Mouse (Mus musculus) neural tube, embryonic 12.5 days (tissue): ENCODE results near the gene Psmd13. TPM values are rescaled to one million over a fixed set of nuclear protein-coding genes. Genes with fewer than 3 reads are reported as not detected.

Experiments used
- ATAC-seq: fragments of 200-750 bp; cut with Nextera tagmentation; 2 replicates; pipeline ENCODE4 v1.8.0; 2017; ENCODE audit warnings: low read depth, mild to moderate bottlenecking, moderate TSS enrichment, moderate library complexity; ENCODE audit not compliant: low FRiP score
- H3K27ac ChIP-seq: fragments of 300-500 bp; sonication (generic); 2 replicates; pipeline ENCODE4 v1.5.1; 2016
- H3K27me3 ChIP-seq: fragments of 300-500 bp; sonication (generic); replicated peaks from 2 replicates; pipeline ENCODE4 v1.6.1; 2016; ENCODE audit warnings: mild to moderate bottlenecking
- H3K36me3 ChIP-seq: fragments of 300-500 bp; sonication (generic); 2 replicates; pipeline ENCODE4 v1.6.1; 2016; ENCODE audit warnings: mild to moderate bottlenecking
- H3K4me1 ChIP-seq: fragments of 300-500 bp; sonication (generic); 2 replicates; pipeline ENCODE4 v1.6.1; 2016
- H3K4me2 ChIP-seq: fragments of 300-500 bp; sonication (generic); replicated peaks from 2 replicates; pipeline ENCODE4 v1.6.1; 2016; ENCODE audit warnings: mild to moderate bottlenecking
- H3K4me3 ChIP-seq: fragments of 300-500 bp; sonication (generic); 2 replicates; pipeline ENCODE4 v1.5.1; 2016
- H3K9ac ChIP-seq: fragments of 300-500 bp; sonication (generic); 2 replicates; pipeline ENCODE4 v1.6.1; 2016; ENCODE audit warnings: mild to moderate bottlenecking
- H3K9me3 ChIP-seq: fragments of 300-500 bp; sonication (generic); 2 replicates; pipeline ENCODE4 v1.6.1; 2016; ENCODE audit warnings: mild to moderate bottlenecking
- WGBS: fragments of 180-500 bp; shearing (Covaris S2); methylation state at CpG from one replicate; pipeline ENCODE4 v1.1.7; 2016; 5-methylcytosine and 5-hydroxymethylcytosine counted together
- polyA plus RNA-seq: library from polyadenylated mRNA; unstranded; fragments of >200 nt; fragmentation: Nextera tagmentation; extraction: Ambion mirVana; gene quantifications from 2 replicates; pipeline ENCODE4 v1.2.1, GENCODE M21; 2016

Psmd13 gene
- polyA plus RNA-seq, 1 experiment from 2014 or later, result 293 TPM

GRCm38 (mm10) chr7:140846676-140847075 lies 35.1 kb upstream of the Psmd13 start:
- no peaks in the 10 kb centered on the region for H3K9me3 ChIP-seq
- H3K27me3 ChIP-seq, result no peaks in the 10 kb centered on the region; the same call in 1 of the 2 replicates
- H3K36me3 ChIP-seq, result peaks cover 4% of the 10 kb centered on the region; the same call in 1 of the 2 replicates
- H3K9ac ChIP-seq, result no peak overlapping the region
- H3K4me2 ChIP-seq, result no peak overlapping the region
- H3K4me1 ChIP-seq, result no peaks in the 10 kb centered on the region
- H3K4me3 ChIP-seq, result no peak overlapping the region
- WGBS, result 91% methylated on average over 10 of the region's 10 CpGs
- H3K27ac ChIP-seq, result no peak overlapping the region
- ATAC-seq, result no peak

- Histone ChIP-seq H3K9ac (no peak within 1 kb of the TSS), H3K4me2 (no peak within 1 kb of the TSS), H3K4me3 (no peak within 1 kb of the TSS), H3K9me3 (no peaks in the 10 kb centered on the region), H3K36me3 (peaks cover 17% of the 10 kb centered on the region), H3K27me3 (no peaks in the 10 kb centered on the region), H3K4me1 (no peaks in the 10 kb centered on the region), H3K27ac (no peak within 1 kb of the TSS)
- no peak for ATAC-seq
- 75% methylated on average over 11 of the region's 11 CpGs for WGBS
These were observed 33.8 kb upstream of the Psmd13 start, which contains the start of gene Odf3 for GRCm38 (mm10) chr7:140847755-140848580. TSS of gene Odf3 (plus strand) at chr7:140847805.

- no peaks in the 10 kb centered on the region for H3K27me3 ChIP-seq
- H3K36me3 ChIP-seq, result peaks cover 23% of the 10 kb centered on the region
- H3K9me3 ChIP-seq, result no peaks in the 10 kb centered on the region
- no peak overlapping the region for H3K4me2 ChIP-seq
- 94% methylated on average over 10 of the region's 10 CpGs for WGBS
- ATAC-seq, result no peak
- H3K4me1 ChIP-seq, result no peaks in the 10 kb centered on the region
- H3K4me3 ChIP-seq, result no peak overlapping the region
- no peak overlapping the region for H3K9ac ChIP-seq
- no peak overlapping the region for H3K27ac ChIP-seq
These were observed 33.2 kb upstream of the Psmd13 start for GRCm38 (mm10) chr7:140848591-140848990.

- 96% methylated on average over 4 of the region's 4 CpGs for WGBS
- Histone ChIP-seq H3K4me2 (no peak overlapping the region), H3K4me3 (no peak overlapping the region), H3K9ac (no peak overlapping the region), H3K36me3 (peaks cover 33% of the 10 kb centered on the region), H3K9me3 (no peaks in the 10 kb centered on the region), H3K4me1 (peaks cover 11% of the 10 kb centered on the region), H3K27ac (no peak overlapping the region), H3K27me3 (no peaks in the 10 kb centered on the region)
- no peak for ATAC-seq
These were observed 29.9 kb upstream of the Psmd13 start for GRCm38 (mm10) chr7:140851916-140852315.

- peaks cover 33% of the 10 kb centered on the region for H3K36me3 ChIP-seq
- no peak overlapping the region for H3K4me2 ChIP-seq
- no peaks in the 10 kb centered on the region for H3K27me3 ChIP-seq
- H3K4me1 ChIP-seq, result peaks cover 19% of the 10 kb centered on the region
- no peak overlapping the region for H3K27ac ChIP-seq
- no peak for ATAC-seq
- 88% methylated on average over 9 of the region's 9 CpGs for WGBS
- no peaks in the 10 kb centered on the region for H3K9me3 ChIP-seq
- H3K4me3 ChIP-seq, result no peak overlapping the region
- no peak overlapping the region for H3K9ac ChIP-seq
These were observed 28.4 kb upstream of the Psmd13 start for GRCm38 (mm10) chr7:140853386-140853785.

GRCm38 (mm10) chr7:140854483-140854882 lies 27.3 kb upstream of the Psmd13 start:
- H3K36me3 ChIP-seq, result peaks cover 43% of the 10 kb centered on the region
- no peak overlapping the region for H3K9ac ChIP-seq
- no peaks in the 10 kb centered on the region for H3K27me3 ChIP-seq
- H3K27ac ChIP-seq, result no peak overlapping the region
- H3K9me3 ChIP-seq, result no peaks in the 10 kb centered on the region
- 93% methylated on average over 18 of the region's 18 CpGs for WGBS
- no peak overlapping the region for H3K4me3 ChIP-seq
- ATAC-seq, result no peak
- H3K4me1 ChIP-seq, result peaks cover 30% of the 10 kb centered on the region
- H3K4me2 ChIP-seq, result peak overlapping the region; percentile 97; the same call in 1 of the 2 replicates

GRCm38 (mm10) chr7:140855181-140855580 lies 26.6 kb upstream of the Psmd13 start:
- peak overlapping the region; percentile 80 for H3K4me3 ChIP-seq
- H3K9me3 ChIP-seq, result no peaks in the 10 kb centered on the region
- no peaks in the 10 kb centered on the region for H3K27me3 ChIP-seq
- 77% methylated on average over 9 of the region's 9 CpGs for WGBS
- no peak for ATAC-seq
- H3K27ac ChIP-seq, result no peak overlapping the region
- peak overlapping the region; percentile 94 for H3K9ac ChIP-seq
- peaks cover 37% of the 10 kb centered on the region for H3K4me1 ChIP-seq
- H3K36me3 ChIP-seq, result peaks cover 50% of the 10 kb centered on the region
- H3K4me2 ChIP-seq, result peak overlapping the region; percentile 97

- 1% methylated on average over 51 of the region's 51 CpGs for WGBS
- peak within 1 kb of the TSS; percentile 69 for H3K27ac ChIP-seq
- peak; percentile 84 for ATAC-seq
- peak within 1 kb of the TSS; percentile 80 for H3K4me3 ChIP-seq
- H3K4me2 ChIP-seq, result peak within 1 kb of the TSS; percentile 97
- no peaks in the 10 kb centered on the region for H3K27me3 ChIP-seq
- H3K9ac ChIP-seq, result peak within 1 kb of the TSS; percentile 94
- peaks cover 38% of the 10 kb centered on the region for H3K4me1 ChIP-seq
- peaks cover 58% of the 10 kb centered on the region for H3K36me3 ChIP-seq
- no peaks in the 10 kb centered on the region for H3K9me3 ChIP-seq
These were observed 25.6 kb upstream of the Psmd13 start, which contains the start of gene Gm45785 for GRCm38 (mm10) chr7:140855860-140856784. TSS of gene Gm45785 (minus strand) at chr7:140856331.

- peak; percentile 75 for ATAC-seq
- peak within 1 kb of the TSS; percentile 69 for H3K27ac ChIP-seq
- no peaks in the 10 kb centered on the region for H3K27me3 ChIP-seq
- peaks cover 38% of the 10 kb centered on the region for H3K4me1 ChIP-seq
- WGBS, result under 1% methylated on average over 50 of the region's 50 CpGs
- peak within 1 kb of the TSS; percentile 80 for H3K4me3 ChIP-seq
- H3K9me3 ChIP-seq, result no peaks in the 10 kb centered on the region
- H3K36me3 ChIP-seq, result peaks cover 60% of the 10 kb centered on the region
- H3K4me2 ChIP-seq, result peak within 1 kb of the TSS; percentile 97
- peak within 1 kb of the TSS; percentile 94 for H3K9ac ChIP-seq
These were observed 24.8 kb upstream of the Psmd13 start, which contains the start of gene Ric8a for GRCm38 (mm10) chr7:140856785-140857549. TSS of gene Ric8a (plus strand) at chr7:140856957.

- Histone ChIP-seq H3K36me3 (peaks cover 60% of the 10 kb centered on the region), H3K4me3 (peak within 1 kb of the TSS; percentile 80), H3K4me1 (peaks cover 38% of the 10 kb centered on the region), H3K27ac (peak within 1 kb of the TSS; percentile 69), H3K4me2 (peak within 1 kb of the TSS; percentile 97), H3K9me3 (no peaks in the 10 kb centered on the region), H3K27me3 (no peaks in the 10 kb centered on the region), H3K9ac (peak within 1 kb of the TSS; percentile 94)
- WGBS, result 40% methylated on average over 40 of the region's 40 CpGs
- ATAC-seq, result peak; percentile 49
These were observed 23.9 kb upstream of the Psmd13 start, which contains the start of gene Bet1l for GRCm38 (mm10) chr7:140857550-140858505. TSS of gene Bet1l (minus strand) at chr7:140857577.
